Mouse (Mus musculus): ENCODE data around the gene Sowahb. TPM values are rescaled to one million over a fixed set of nuclear protein-coding genes. Genes with fewer than 3 reads are reported as not detected.

Gene Sowahb
- polyA plus RNA-seq, 1 experiment from 2014 or later = 0.45 TPM

- no peak overlapping the region for H3K9ac ChIP-seq (replicated peaks; ENCODE audit: low read length)
- no peak overlapping the region for H3K4me2 ChIP-seq (ENCODE audit: low read depth, low read length)
- no peaks in the 10 kb centered on the region for H3K9me3 ChIP-seq (replicated peaks; ENCODE audit: control insufficient read depth, low read length)
- peaks cover 7% of the 10 kb centered on the region; the same call in 1 of the 2 replicates for H3K4me1 ChIP-seq (ENCODE audit: control insufficient read depth, insufficient read depth, low read length)
- WGBS = 67% methylated on average over 13 of the region's 13 CpGs
- DNase-seq (ENCODE audit: low spot score) = no peak
- H3K27me3 ChIP-seq (ENCODE audit: control insufficient read depth, insufficient read depth, low read length) = peaks cover 21% of the 10 kb centered on the region
- H3K27ac ChIP-seq (replicated peaks; ENCODE audit: low read depth, low read length) = no peak overlapping the region
- no peak for ATAC-seq (replicated peaks; ENCODE audit: insufficient number of reproducible peaks, low FRiP score, low TSS enrichment, low read depth)
- no peaks in the 10 kb centered on the region for H3K36me3 ChIP-seq (replicated peaks; ENCODE audit: control insufficient read depth, insufficient read depth, low read depth, low read length)
- H3K4me3 ChIP-seq (ENCODE audit: low read depth, low read length) = no peak overlapping the region
Measured at GRCm38 (mm10) chr5:93048481-93049240, 3.8 kb upstream of the Sowahb start.

- WGBS = 29% methylated on average over 5 of the region's 5 CpGs
- DNase-seq (ENCODE audit: low spot score) (no peak), ATAC-seq (replicated peaks; ENCODE audit: insufficient number of reproducible peaks, low FRiP score, low TSS enrichment, low read depth) (no peak)
- H3K9ac ChIP-seq (replicated peaks; ENCODE audit: low read length) = no peak overlapping the region
- H3K36me3 ChIP-seq (replicated peaks; ENCODE audit: control insufficient read depth, insufficient read depth, low read depth, low read length) = no peaks in the 10 kb centered on the region
- peaks cover 7% of the 10 kb centered on the region; the same call in 1 of the 2 replicates for H3K4me1 ChIP-seq (ENCODE audit: control insufficient read depth, insufficient read depth, low read length)
- H3K4me2 ChIP-seq (ENCODE audit: low read depth, low read length) = no peak overlapping the region
- H3K27ac ChIP-seq (replicated peaks; ENCODE audit: low read depth, low read length) = no peak overlapping the region
- peaks cover 37% of the 10 kb centered on the region for H3K27me3 ChIP-seq (ENCODE audit: control insufficient read depth, insufficient read depth, low read length)
- no peak overlapping the region for H3K4me3 ChIP-seq (ENCODE audit: low read depth, low read length)
- H3K9me3 ChIP-seq (replicated peaks; ENCODE audit: control insufficient read depth, low read length) = no peaks in the 10 kb centered on the region; the same call in 1 of the 2 replicates
Measured at GRCm38 (mm10) chr5:93046306-93046845, 1.6 kb upstream of the Sowahb start.

- H3K9ac ChIP-seq (replicated peaks; ENCODE audit: low read length) = peak overlapping the region; percentile 44; the same call in 1 of the 2 replicates
- H3K27ac ChIP-seq (replicated peaks; ENCODE audit: low read depth, low read length) = no peak overlapping the region
- WGBS = under 1% methylated on average over 19 of the region's 19 CpGs
- H3K4me1 ChIP-seq (ENCODE audit: control insufficient read depth, insufficient read depth, low read length) = peaks cover 7% of the 10 kb centered on the region; the same call in 1 of the 2 replicates
- H3K27me3 ChIP-seq (ENCODE audit: control insufficient read depth, insufficient read depth, low read length) = peaks cover 37% of the 10 kb centered on the region
- H3K9me3 ChIP-seq (replicated peaks; ENCODE audit: control insufficient read depth, low read length) = no peaks in the 10 kb centered on the region; the same call in 1 of the 2 replicates
- no peaks in the 10 kb centered on the region for H3K36me3 ChIP-seq (replicated peaks; ENCODE audit: control insufficient read depth, insufficient read depth, low read depth, low read length)
- peak overlapping the region; percentile 98 for H3K4me2 ChIP-seq (ENCODE audit: low read depth, low read length)
- DNase-seq (ENCODE audit: low spot score) = no peak
- no peak for ATAC-seq (replicated peaks; ENCODE audit: insufficient number of reproducible peaks, low FRiP score, low TSS enrichment, low read depth)
- peak overlapping the region; percentile 48 for H3K4me3 ChIP-seq (ENCODE audit: low read depth, low read length)
Measured at GRCm38 (mm10) chr5:93045371-93045714, 521 bp upstream of the Sowahb start.

GRCm38 (mm10) chr5:93043688-93044583 lies 886 bp downstream of the Sowahb start:
- Histone ChIP-seq H3K27ac (replicated peaks; ENCODE audit: low read depth, low read length) (no peak overlapping the region), H3K9me3 (replicated peaks; ENCODE audit: control insufficient read depth, low read length) (no peaks in the 10 kb centered on the region; the same call in 1 of the 2 replicates), H3K4me2 (ENCODE audit: low read depth, low read length) (peak overlapping the region; percentile 98), H3K4me1 (ENCODE audit: control insufficient read depth, insufficient read depth, low read length) (peaks cover 7% of the 10 kb centered on the region; the same call in 1 of the 2 replicates), H3K36me3 (replicated peaks; ENCODE audit: control insufficient read depth, insufficient read depth, low read depth, low read length) (no peaks in the 10 kb centered on the region), H3K9ac (replicated peaks; ENCODE audit: low read length) (peak overlapping the region; percentile 28), H3K4me3 (ENCODE audit: low read depth, low read length) (peak overlapping the region; percentile 48), H3K27me3 (ENCODE audit: control insufficient read depth, insufficient read depth, low read length) (peaks cover 37% of the 10 kb centered on the region)
- 2% methylated on average over 59 of the region's 69 CpGs for WGBS
- no peak for DNase-seq (ENCODE audit: low spot score)
- ATAC-seq (replicated peaks; ENCODE audit: insufficient number of reproducible peaks, low FRiP score, low TSS enrichment, low read depth) = no peak

- Histone ChIP-seq H3K4me3 (ENCODE audit: low read depth, low read length) (no peak overlapping the region), H3K9ac (replicated peaks; ENCODE audit: low read length) (no peak overlapping the region), H3K9me3 (replicated peaks; ENCODE audit: control insufficient read depth, low read length) (no peaks in the 10 kb centered on the region; the same call in 1 of the 2 replicates), H3K4me2 (ENCODE audit: low read depth, low read length) (no peak overlapping the region; the same call in 1 of the 2 replicates), H3K27ac (replicated peaks; ENCODE audit: low read depth, low read length) (no peak overlapping the region), H3K27me3 (ENCODE audit: control insufficient read depth, insufficient read depth, low read length) (peaks cover 37% of the 10 kb centered on the region), H3K4me1 (ENCODE audit: control insufficient read depth, insufficient read depth, low read length) (peaks cover 7% of the 10 kb centered on the region; the same call in 1 of the 2 replicates), H3K36me3 (replicated peaks; ENCODE audit: control insufficient read depth, insufficient read depth, low read depth, low read length) (no peaks in the 10 kb centered on the region)
- no peak for DNase-seq (ENCODE audit: low spot score)
- WGBS = 40% methylated on average over 18 of the region's 18 CpGs
- no peak for ATAC-seq (replicated peaks; ENCODE audit: insufficient number of reproducible peaks, low FRiP score, low TSS enrichment, low read depth)
Measured at GRCm38 (mm10) chr5:93042831-93043687, 1.8 kb downstream of the Sowahb start.

- H3K27ac ChIP-seq (replicated peaks; ENCODE audit: low read depth, low read length) = no peak overlapping the region
- no peaks in the 10 kb centered on the region for H3K36me3 ChIP-seq (replicated peaks; ENCODE audit: control insufficient read depth, insufficient read depth, low read depth, low read length)
- DNase-seq (ENCODE audit: low spot score) = no peak
- no peak overlapping the region for H3K4me3 ChIP-seq (ENCODE audit: low read depth, low read length)
- H3K4me2 ChIP-seq (ENCODE audit: low read depth, low read length) = no peak overlapping the region
- 68% methylated on average over 4 of the region's 4 CpGs for WGBS
- no peak for ATAC-seq (replicated peaks; ENCODE audit: insufficient number of reproducible peaks, low FRiP score, low TSS enrichment, low read depth)
- peaks cover 11% of the 10 kb centered on the region; the same call in 1 of the 2 replicates for H3K4me1 ChIP-seq (ENCODE audit: control insufficient read depth, insufficient read depth, low read length)
- H3K9me3 ChIP-seq (replicated peaks; ENCODE audit: control insufficient read depth, low read length) = no peaks in the 10 kb centered on the region; the same call in 1 of the 2 replicates
- peaks cover 37% of the 10 kb centered on the region for H3K27me3 ChIP-seq (ENCODE audit: control insufficient read depth, insufficient read depth, low read length)
- no peak overlapping the region for H3K9ac ChIP-seq (replicated peaks; ENCODE audit: low read length)
Measured at GRCm38 (mm10) chr5:93042031-93042430, 2.8 kb downstream of the Sowahb start.

- WGBS = 23% methylated on average over 3 of the region's 3 CpGs
- no peak overlapping the region for H3K27ac ChIP-seq (replicated peaks; ENCODE audit: low read depth, low read length)
- H3K4me1 ChIP-seq (ENCODE audit: control insufficient read depth, insufficient read depth, low read length) = peaks cover 11% of the 10 kb centered on the region; the same call in 1 of the 2 replicates
- peaks cover 34% of the 10 kb centered on the region for H3K27me3 ChIP-seq (ENCODE audit: control insufficient read depth, insufficient read depth, low read length)
- ATAC-seq (replicated peaks; ENCODE audit: insufficient number of reproducible peaks, low FRiP score, low TSS enrichment, low read depth) = no peak
- H3K4me2 ChIP-seq (ENCODE audit: low read depth, low read length) = no peak overlapping the region
- no peaks in the 10 kb centered on the region for H3K36me3 ChIP-seq (replicated peaks; ENCODE audit: control insufficient read depth, insufficient read depth, low read depth, low read length)
- H3K4me3 ChIP-seq (ENCODE audit: low read depth, low read length) = no peak overlapping the region
- no peaks in the 10 kb centered on the region; the same call in 1 of the 2 replicates for H3K9me3 ChIP-seq (replicated peaks; ENCODE audit: control insufficient read depth, low read length)
- no peak for DNase-seq (ENCODE audit: low spot score)
- no peak overlapping the region for H3K9ac ChIP-seq (replicated peaks; ENCODE audit: low read length)
Measured at GRCm38 (mm10) chr5:93041276-93041675, 3.5 kb downstream of the Sowahb start.

All from embryonic facial prominence, embryonic 11.5 days (tissue).